Mouse (Mus musculus): ENCODE results near the gene Pdpn. TPM values are rescaled to one million over a fixed set of nuclear protein-coding genes. Genes with fewer than 3 reads are reported as not detected.

The Pdpn gene
- polyA plus RNA-seq, 1 experiment from 2014 or later = 51.0 TPM

GRCm38 (mm10) chr4:143297016-143297556, 2.3 kb downstream of the Pdpn start:
- peak overlapping the region; percentile 45; the same call in 1 of the 2 replicates for H3K27ac ChIP-seq
- peak overlapping the region; percentile 69 for H3K4me2 ChIP-seq
- WGBS = 16% methylated on average over 12 of the region's 12 CpGs
- peaks cover 5% of the 10 kb centered on the region; the same call in 1 of the 2 replicates for H3K27me3 ChIP-seq
- H3K9ac ChIP-seq = peak overlapping the region; percentile 23; the same call in 1 of the 2 replicates
- ATAC-seq (ENCODE audit: borderline replicate concordance, extremely low read depth, low FRiP score, low TSS enrichment) = no peak
- no peaks in the 10 kb centered on the region for H3K9me3 ChIP-seq
- H3K4me3 ChIP-seq = peak overlapping the region; percentile 22
- no peaks in the 10 kb centered on the region for H3K36me3 ChIP-seq
- H3K4me1 ChIP-seq = peaks cover 49% of the 10 kb centered on the region

DNA sequence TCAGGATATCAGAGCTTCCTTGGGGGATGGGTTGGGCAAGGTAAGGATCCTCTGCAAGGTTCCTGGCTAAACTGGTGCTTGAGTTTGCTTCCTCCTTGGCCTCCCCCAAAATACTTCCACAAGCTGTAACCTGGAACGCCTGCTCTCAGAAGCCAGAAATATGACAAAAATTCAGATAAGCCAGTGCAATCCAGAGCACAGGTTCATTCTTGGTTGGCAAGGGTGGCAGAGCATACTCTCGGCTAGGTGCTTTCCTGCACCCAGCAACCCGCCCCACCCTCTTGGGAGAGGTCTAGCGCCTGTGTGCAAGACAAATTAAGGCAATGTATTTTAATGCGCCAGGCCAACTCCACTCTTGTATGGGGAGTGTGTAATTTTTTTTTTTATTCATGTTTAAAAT, 3.2 kb downstream of the Pdpn start:
- Histone ChIP-seq H3K4me3 (no peak overlapping the region), H3K9me3 (no peaks in the 10 kb centered on the region), H3K36me3 (no peaks in the 10 kb centered on the region), H3K9ac (no peak overlapping the region), H3K4me2 (no peak overlapping the region), H3K4me1 (peaks cover 42% of the 10 kb centered on the region), H3K27ac (peak overlapping the region; percentile 51), H3K27me3 (peaks cover 5% of the 10 kb centered on the region; the same call in 1 of the 2 replicates)
- ATAC-seq (ENCODE audit: borderline replicate concordance, extremely low read depth, low FRiP score, low TSS enrichment) = no peak
- WGBS = 61% methylated on average over 5 of the region's 5 CpGs

DNA sequence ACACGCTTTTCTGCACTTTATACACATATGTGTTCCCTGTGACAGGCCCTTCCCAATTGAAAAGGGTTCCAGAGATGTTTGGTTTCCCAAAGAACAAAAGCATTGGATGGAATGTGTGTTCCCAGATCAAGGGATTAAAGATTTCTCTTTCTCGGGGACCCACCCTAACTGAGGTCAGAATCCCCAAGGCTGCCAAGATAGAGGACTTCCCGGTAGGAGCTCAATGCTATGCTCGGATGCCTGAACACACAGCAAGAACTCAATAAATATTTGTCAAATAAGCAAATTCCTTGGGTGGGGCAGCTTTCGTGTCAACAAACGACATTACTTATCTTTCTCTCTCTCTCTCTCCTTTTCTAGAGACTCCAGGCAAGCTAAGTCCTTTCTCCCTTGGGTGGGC, 5.0 kb downstream of the Pdpn start:
- no peak for ATAC-seq (ENCODE audit: borderline replicate concordance, extremely low read depth, low FRiP score, low TSS enrichment)
- Histone ChIP-seq H3K9me3 (no peaks in the 10 kb centered on the region), H3K36me3 (no peaks in the 10 kb centered on the region), H3K27ac (peak overlapping the region; percentile 41; the same call in 1 of the 2 replicates), H3K4me2 (no peak overlapping the region), H3K27me3 (peaks cover 5% of the 10 kb centered on the region; the same call in 1 of the 2 replicates), H3K4me3 (no peak overlapping the region), H3K9ac (no peak overlapping the region), H3K4me1 (peaks cover 32% of the 10 kb centered on the region)
- WGBS = 57% methylated on average over 6 of the region's 6 CpGs

GRCm38 (mm10) chr4:143288880-143289279, 10.5 kb downstream of the Pdpn start:
- Histone ChIP-seq H3K27ac (no peak overlapping the region), H3K9me3 (no peaks in the 10 kb centered on the region), H3K4me1 (peaks cover 12% of the 10 kb centered on the region), H3K9ac (no peak overlapping the region), H3K4me2 (no peak overlapping the region), H3K4me3 (no peak overlapping the region), H3K27me3 (no peaks in the 10 kb centered on the region), H3K36me3 (no peaks in the 10 kb centered on the region)
- ATAC-seq (ENCODE audit: borderline replicate concordance, extremely low read depth, low FRiP score, low TSS enrichment) = peak; percentile 50; the same call in 1 of the 2 replicates
- WGBS = 17% methylated on average over 7 of the region's 7 CpGs

DNA sequence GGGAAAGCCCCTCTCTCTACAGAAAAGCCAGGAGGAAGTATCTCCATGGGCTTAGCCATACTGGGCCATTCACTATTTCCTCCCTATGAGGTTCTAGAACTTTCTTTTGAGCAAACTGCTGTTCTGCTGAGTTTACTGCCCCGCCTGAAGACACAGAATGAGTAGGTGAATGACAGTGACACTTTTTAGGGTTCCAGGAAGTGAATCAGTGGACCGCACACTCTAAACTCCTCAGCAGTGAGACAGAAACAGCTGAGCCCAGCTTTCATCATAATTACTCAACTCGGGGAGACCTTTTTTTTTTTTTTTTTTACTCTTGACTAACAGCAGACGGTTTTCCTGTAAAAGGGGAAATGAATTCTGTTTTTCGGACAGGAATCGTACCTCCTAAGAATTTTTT, 10.9 kb downstream of the Pdpn start:
- ATAC-seq (ENCODE audit: borderline replicate concordance, extremely low read depth, low FRiP score, low TSS enrichment) = no peak
- Histone ChIP-seq H3K4me3 (no peak overlapping the region), H3K27ac (no peak overlapping the region), H3K9me3 (no peaks in the 10 kb centered on the region), H3K4me1 (peaks cover 12% of the 10 kb centered on the region), H3K4me2 (no peak overlapping the region), H3K36me3 (no peaks in the 10 kb centered on the region), H3K27me3 (no peaks in the 10 kb centered on the region), H3K9ac (no peak overlapping the region)
- 40% methylated on average over 6 of the region's 6 CpGs for WGBS

DNA sequence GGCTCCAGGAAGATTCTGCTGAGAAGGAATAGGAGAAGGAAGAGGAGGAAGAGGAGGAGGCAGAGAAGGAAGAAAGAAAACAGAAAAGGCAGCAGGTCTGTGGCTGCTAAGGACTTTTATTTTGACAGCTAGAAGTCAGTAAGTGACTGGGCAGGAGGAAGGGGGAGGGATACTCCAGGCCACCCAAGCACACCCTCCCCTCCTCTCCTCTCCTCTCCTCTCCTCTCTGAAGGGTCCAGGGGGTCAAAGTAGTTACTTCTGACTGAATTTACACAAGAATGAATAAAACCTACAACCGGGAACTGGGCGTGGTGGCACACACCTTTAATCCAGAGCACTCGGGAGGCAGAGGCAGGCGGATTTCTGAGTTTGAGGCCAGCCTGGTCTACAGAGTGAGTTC, 12.3 kb downstream of the Pdpn start:
- no peaks in the 10 kb centered on the region for H3K9me3 ChIP-seq
- no peak overlapping the region for H3K27ac ChIP-seq
- H3K36me3 ChIP-seq = no peaks in the 10 kb centered on the region
- no peak overlapping the region for H3K9ac ChIP-seq
- WGBS = 48% methylated on average over 4 of the region's 4 CpGs
- no peak overlapping the region for H3K4me3 ChIP-seq
- H3K4me2 ChIP-seq = no peak overlapping the region
- peaks cover 12% of the 10 kb centered on the region for H3K4me1 ChIP-seq
- ATAC-seq (ENCODE audit: borderline replicate concordance, extremely low read depth, low FRiP score, low TSS enrichment) = no peak
- H3K27me3 ChIP-seq = no peaks in the 10 kb centered on the region

GRCm38 (mm10) chr4:143280166-143280565, 19.2 kb downstream of the Pdpn start:
- WGBS = 83% methylated on average over 3 of the region's 3 CpGs
- Histone ChIP-seq H3K36me3 (no peaks in the 10 kb centered on the region), H3K4me1 (peaks cover 20% of the 10 kb centered on the region), H3K27me3 (no peaks in the 10 kb centered on the region), H3K9me3 (no peaks in the 10 kb centered on the region), H3K27ac (peak overlapping the region; percentile 53; the same call in 1 of the 2 replicates), H3K9ac (no peak overlapping the region), H3K4me3 (no peak overlapping the region), H3K4me2 (no peak overlapping the region)
- ATAC-seq (ENCODE audit: borderline replicate concordance, extremely low read depth, low FRiP score, low TSS enrichment) = no peak

DNA sequence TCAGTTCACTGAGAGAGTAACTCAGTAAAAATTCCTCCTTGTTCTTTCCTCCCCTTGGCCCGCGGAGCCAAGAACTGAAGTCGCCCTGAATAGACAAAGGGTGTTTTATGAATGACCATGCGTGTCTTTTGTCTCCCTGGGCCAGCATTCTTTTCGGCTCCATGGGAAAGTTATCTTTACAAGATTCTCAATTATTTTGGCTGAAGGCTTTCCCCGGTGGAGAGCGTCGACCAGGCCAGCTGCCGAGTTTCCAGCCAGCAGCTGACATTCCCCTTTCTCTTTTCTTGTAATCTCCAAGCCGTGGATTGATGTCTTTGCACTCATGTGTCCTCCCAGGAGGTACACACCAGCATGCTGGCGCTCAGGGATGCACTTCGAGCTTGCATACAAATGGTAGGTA, 19.7 kb downstream of the Pdpn start:
- Histone ChIP-seq H3K4me3 (no peak overlapping the region), H3K9ac (no peak overlapping the region), H3K4me1 (peaks cover 20% of the 10 kb centered on the region), H3K36me3 (no peaks in the 10 kb centered on the region), H3K9me3 (no peaks in the 10 kb centered on the region), H3K27ac (peak overlapping the region; percentile 53), H3K27me3 (no peaks in the 10 kb centered on the region), H3K4me2 (no peak overlapping the region; the same call in 1 of the 2 replicates)
- WGBS = 36% methylated on average over 12 of the region's 12 CpGs
- ATAC-seq (ENCODE audit: borderline replicate concordance, extremely low read depth, low FRiP score, low TSS enrichment) = no peak

DNA sequence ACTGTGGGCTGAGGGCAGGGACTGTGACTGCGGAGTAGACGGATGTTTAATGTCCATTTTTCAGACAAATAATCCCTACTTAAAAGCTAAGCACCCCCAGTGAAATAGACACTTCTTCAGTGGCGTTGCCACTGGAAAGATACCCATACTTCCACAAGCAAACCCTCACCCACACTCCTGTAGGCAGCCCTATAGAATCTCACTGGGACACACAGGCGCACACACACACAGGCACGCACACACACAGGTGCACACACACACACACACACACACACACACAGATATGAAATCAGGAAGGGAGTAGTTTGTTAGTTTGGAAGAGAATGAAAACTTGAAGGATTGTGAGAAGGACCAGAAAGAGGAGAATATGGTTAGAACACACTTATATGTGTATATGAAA, 20.3 kb downstream of the Pdpn start:
- no peak overlapping the region for H3K4me2 ChIP-seq
- no peak for ATAC-seq (ENCODE audit: borderline replicate concordance, extremely low read depth, low FRiP score, low TSS enrichment)
- H3K27me3 ChIP-seq = no peaks in the 10 kb centered on the region
- 70% methylated on average over 5 of the region's 5 CpGs for WGBS
- no peaks in the 10 kb centered on the region for H3K9me3 ChIP-seq
- peaks cover 20% of the 10 kb centered on the region for H3K4me1 ChIP-seq
- no peaks in the 10 kb centered on the region for H3K36me3 ChIP-seq
- H3K27ac ChIP-seq = 0 out of 2 replicates have a peak overlapping the region, but pooled peaks have one; percentile 37
- H3K9ac ChIP-seq = no peak overlapping the region
- H3K4me3 ChIP-seq = no peak overlapping the region

GRCm38 (mm10) chr4:143278429-143278871, 20.9 kb downstream of the Pdpn start:
- WGBS = 26% methylated on average over 14 of the region's 14 CpGs
- peak overlapping the region; percentile 15; the same call in 1 of the 2 replicates for H3K4me2 ChIP-seq
- H3K9ac ChIP-seq = no peak overlapping the region
- peak; percentile 70; the same call in 1 of the 2 replicates for ATAC-seq (ENCODE audit: borderline replicate concordance, extremely low read depth, low FRiP score, low TSS enrichment)
- H3K4me3 ChIP-seq = no peak overlapping the region
- H3K36me3 ChIP-seq = no peaks in the 10 kb centered on the region
- no peaks in the 10 kb centered on the region for H3K27me3 ChIP-seq
- peaks cover 20% of the 10 kb centered on the region for H3K4me1 ChIP-seq
- H3K9me3 ChIP-seq = no peaks in the 10 kb centered on the region
- H3K27ac ChIP-seq = peak overlapping the region; percentile 1; the same call in 1 of the 2 replicates

- H3K9me3 ChIP-seq = no peaks in the 10 kb centered on the region
- WGBS = 90% methylated on average over 6 of the region's 6 CpGs
- no peak overlapping the region for H3K4me3 ChIP-seq
- no peak overlapping the region for H3K9ac ChIP-seq
- no peaks in the 10 kb centered on the region for H3K36me3 ChIP-seq
- H3K4me1 ChIP-seq = peaks cover 20% of the 10 kb centered on the region
- no peak overlapping the region for H3K27ac ChIP-seq
- H3K27me3 ChIP-seq = no peaks in the 10 kb centered on the region
- ATAC-seq (ENCODE audit: borderline replicate concordance, extremely low read depth, low FRiP score, low TSS enrichment) = no peak
- no peak overlapping the region for H3K4me2 ChIP-seq
These were observed 22.0 kb downstream of the Pdpn start for GRCm38 (mm10) chr4:143277319-143277718.

DNA sequence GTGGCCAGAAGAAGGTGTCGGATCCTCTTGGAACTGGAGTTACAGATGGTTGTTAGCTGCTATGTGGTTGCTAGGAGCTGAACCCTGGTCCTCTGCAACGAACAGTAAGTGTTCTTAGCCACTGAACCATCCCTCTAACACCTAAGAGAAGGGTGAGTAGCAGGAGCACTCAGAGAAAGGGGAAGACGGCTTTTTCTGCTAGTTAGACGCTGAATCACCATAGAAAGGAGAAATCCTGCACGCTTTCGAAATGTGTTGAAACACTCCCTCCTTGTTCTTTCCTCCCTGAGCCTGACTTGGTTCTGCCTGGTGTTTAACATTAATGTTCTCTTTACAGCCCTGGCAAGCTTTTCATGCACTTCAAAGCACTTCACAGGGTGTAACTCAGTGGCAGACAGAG, 27.8 kb downstream of the Pdpn start:
- ATAC-seq (ENCODE audit: borderline replicate concordance, extremely low read depth, low FRiP score, low TSS enrichment) = no peak
- no peaks in the 10 kb centered on the region for H3K36me3 ChIP-seq

More for the DNA sequence above, 27.8 kb downstream of the Pdpn start:
- Histone ChIP-seq H3K27me3 (no peaks in the 10 kb centered on the region), H3K4me1 (no peaks in the 10 kb centered on the region), H3K4me2 (no peak overlapping the region), H3K9ac (no peak overlapping the region), H3K4me3 (no peak overlapping the region), H3K27ac (no peak overlapping the region), H3K9me3 (no peaks in the 10 kb centered on the region)
- 64% methylated on average over 6 of the region's 6 CpGs for WGBS
